Mouse (Mus musculus): ENCODE measurements around the gene Ipo11.

GRCm38 (mm10) chr13:106835844-106836526 lies 100.8 kb downstream of the Ipo11 start:
- TF ChIP-seq POLR2A (IDR thresholded peaks at IDR 0.05; ENCODE audit: extremely low read depth, insufficient read depth, low read length) (no peak), CTCF (IDR thresholded peaks at IDR 0.05; ENCODE audit: low read depth, low read length) (no peak)
